Mouse (Mus musculus): ENCODE measurements around the gene Dennd5b.

The Dennd5b gene

DNA sequence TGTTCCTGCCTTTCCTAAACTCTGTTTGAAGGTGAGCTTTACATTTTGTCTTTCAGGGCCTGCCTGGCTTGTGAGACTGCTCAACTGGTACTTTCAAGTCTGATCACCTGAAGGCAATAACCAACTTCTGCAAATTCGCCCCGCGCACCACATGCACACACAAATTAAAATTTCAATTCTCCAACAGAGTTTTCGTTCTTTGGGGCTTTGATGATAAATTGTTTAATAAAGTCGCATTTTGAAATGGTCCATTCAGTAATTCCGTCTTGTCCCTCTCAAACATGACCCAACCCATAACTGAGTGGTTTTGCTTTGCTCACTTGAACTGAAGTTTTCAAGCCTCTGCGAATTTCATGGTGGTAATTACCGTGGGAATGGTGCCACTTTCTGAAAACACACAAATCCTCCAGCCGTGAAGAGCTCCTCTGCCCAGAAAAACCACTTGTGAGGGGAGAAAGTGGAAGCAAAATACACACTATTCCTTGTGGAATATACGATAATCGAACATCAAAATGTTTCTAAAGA, 154.5 kb downstream of the Dennd5b start:
- no peak for DNase-seq (ENCODE audit: low read depth, low spot score)

DNA sequence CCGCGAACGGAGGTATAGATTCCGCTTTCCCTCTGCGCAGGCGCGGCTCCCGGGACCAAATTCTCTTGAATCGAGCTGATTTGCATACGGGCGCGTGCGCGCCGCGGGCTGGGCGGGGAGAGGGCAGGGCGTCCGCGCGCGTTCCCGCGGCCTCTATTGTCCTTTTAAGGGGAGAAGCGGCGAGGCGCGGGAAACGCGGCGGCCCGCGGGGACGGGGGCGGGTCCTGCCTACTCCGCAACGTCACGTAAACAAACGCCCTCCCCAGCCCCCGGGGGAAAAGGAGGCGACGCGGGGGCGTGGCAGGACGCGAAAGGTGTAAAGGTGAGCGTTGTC, 155.1 kb downstream of the Dennd5b start, which contains the start of gene Sinhcaf:
TSS of gene Sinhcaf (minus strand) at position 59 of the 334 bp plus-strand sequence.
- peak; percentile 100 for DNase-seq (ENCODE audit: low read depth, low spot score)

DNA sequence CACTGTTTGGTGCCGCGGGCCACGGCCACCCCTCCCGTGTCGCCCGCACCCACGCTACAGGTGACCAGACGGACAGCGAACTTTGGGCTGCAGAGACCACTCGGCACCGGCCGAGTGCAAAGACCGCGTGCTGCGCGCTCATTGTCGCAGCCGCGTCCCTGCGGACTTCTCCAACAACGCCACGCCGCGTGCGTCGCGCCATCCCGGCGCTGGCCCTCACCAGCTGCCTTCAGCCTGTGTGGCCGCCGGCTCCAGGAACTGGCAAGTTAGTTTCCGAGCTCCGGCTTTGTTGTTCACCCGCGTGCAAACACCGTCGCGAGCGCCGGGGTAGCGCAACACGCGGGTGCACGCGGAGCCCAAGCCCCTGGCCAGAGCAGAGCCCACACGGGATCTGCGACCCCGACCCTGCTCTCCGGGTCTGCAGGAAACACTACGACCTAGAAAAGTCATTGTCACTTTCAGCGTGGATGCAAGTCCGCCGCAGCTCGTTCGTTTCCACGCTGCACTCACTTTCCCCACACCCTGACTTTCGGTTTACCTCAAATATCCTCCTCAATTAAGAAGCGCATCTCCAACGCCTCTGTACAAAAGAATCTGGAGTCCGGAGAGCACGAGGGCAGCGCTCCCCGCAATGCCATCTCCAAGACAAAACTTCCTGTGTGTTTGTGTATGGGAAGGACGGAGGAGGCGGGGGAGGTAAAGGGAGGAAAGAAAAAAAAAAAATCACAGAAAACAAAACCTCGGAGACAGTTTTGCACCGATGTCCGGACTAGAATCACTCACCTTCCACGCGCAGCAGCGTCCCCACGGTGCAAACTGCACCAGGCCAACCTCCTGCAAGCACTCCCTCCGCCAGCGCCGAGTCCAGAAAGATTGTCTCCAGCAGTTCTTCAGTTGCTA, 155.7 kb downstream of the Dennd5b start:
- peak; percentile 58 for DNase-seq (ENCODE audit: low read depth, low spot score)

DNA sequence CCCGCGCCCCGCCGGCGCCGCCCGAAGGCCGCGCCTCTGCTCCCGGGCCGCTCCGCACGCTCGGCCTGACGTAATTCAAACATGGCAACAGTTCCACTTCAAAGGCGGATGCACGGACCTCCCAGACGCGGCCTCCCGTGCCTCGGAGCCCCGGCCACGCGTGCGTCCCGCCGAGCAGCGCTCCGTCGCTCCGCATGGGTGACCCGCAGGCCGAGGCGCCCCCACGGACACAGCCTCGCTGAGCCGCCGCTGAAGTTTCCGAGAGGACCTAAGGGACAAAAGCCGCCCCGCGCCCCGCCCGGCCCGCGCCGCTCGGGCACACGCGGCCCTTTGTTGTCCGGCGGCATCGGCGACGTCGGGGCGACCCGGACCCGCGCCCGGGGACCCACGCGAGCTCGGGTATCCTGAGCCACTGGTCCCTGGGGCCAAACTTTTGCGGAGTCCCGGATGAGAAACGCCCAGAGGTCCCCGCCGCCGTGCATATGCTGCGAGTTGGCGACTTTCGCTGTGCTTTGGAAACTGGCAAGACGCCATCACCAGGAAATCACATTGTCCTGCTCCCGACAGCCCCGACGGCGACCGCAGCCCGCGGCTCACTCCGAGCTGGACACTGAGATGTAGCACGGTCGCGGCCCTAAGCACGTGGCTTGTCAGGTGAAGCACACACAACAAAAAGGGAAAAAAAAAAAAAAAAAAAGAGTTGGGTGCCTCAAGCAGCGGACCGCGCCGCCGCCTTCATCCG, 156.5 kb downstream of the Dennd5b start:
- peak; percentile 52 for DNase-seq (ENCODE audit: low read depth, low spot score)

DNA sequence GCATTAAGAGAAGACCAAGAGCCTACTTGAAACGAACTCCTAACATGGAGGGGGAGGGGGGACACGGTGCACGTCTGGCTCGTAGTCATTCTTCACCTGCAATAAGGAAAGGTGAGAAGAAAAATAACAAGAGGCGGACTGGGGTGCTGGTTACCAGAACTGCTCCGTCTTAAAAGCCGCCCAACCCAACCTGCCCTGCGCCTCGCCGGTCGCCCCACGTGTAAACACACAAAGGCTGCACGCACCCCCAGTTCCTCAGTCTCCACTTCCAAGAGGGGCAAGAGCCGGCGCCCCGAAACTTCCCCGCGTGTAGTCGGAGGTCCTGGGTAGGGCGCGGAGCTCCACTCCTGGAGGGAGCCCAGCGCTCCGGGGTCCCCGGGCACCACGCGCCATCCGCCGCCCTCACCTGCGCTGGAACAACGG, 157.1 kb downstream of the Dennd5b start:
- peak; percentile 52 for DNase-seq (ENCODE audit: low read depth, low spot score)

DNA sequence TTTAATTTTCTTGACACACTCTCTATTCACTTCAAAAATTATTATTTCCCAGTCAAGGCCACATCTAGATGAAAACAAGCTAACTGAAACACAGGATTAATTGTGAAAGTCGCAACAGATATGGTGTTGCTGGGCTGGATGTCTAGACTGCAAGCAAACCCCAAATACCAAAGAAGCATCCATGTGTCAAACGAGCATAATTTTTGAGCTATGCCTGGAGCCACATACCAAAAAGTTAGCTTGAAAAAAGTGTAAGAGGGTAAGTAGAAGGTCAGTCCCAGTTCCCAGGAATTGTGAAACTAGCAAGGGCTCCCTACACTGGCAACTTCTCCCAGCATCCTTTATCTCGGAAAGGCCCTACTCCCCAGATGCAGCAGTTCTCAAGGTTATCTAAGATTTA, 157.8 kb downstream of the Dennd5b start:
- DNase-seq (ENCODE audit: low read depth, low spot score): no peak

DNA sequence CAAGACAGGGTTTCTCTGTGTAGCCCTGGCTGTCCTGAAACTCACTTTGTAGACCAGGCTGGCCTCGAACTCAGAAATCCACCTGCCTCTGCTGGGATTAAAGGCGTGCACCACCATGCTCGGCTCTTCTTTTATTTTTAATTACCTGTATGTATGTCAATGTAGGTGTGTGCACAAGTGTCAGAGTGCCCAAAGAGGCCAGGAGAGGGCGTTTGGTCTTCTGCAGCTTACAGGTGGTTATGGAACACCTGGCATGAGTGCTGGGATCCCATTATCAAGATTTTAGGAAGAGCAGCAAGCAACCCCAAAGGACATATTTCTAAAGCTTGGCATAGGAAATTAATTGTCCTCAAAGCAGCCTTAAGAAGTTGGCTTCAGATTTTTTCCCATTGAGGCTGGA, 159.1 kb downstream of the Dennd5b start:
- peak; percentile 64 for DNase-seq (ENCODE audit: low read depth, low spot score)

DNA sequence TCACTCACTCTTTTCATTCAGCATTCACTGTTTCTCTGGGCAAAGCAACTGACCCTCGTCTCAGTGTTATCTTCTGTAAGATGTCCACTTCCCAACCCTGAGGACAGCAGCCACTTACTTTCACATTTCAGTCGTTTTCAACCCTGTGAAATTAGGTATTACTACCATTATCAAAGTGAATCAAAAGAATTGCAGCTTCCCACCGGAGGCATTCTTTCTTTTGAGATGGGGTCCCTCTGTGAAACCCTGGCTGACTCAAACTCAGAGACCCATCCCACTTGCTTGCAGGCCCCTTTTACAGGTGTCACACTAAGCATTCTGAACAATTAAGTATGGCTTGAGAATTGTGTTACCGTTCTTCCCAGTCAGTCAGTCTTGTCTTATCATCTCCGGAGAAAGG, 159.6 kb downstream of the Dennd5b start:
- no peak for DNase-seq (ENCODE audit: low read depth, low spot score)

DNA sequence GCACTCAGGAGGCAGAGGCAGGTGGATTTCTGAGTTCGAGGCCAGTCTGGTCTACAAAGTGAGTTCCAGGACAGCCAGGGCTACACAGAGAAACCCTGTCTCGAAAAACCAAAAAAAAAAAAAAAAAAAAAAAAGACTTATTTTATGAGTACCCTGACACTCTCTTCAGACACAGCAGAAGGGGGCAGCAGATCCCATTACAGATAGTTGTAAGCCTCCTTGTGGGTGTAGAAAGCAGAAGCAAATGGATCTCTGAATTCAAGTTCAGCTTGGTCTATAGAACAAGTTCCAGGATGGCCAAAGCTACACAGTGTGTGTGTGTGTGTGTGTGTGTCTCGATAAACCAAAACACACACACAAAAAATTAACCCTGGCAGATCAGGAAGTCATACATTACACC, 161.1 kb downstream of the Dennd5b start:
- DNase-seq (ENCODE audit: low read depth, low spot score): peak; percentile 62
